Mouse (Mus musculus) lung, embryonic 14.5 days (tissue): Measurements from ENCODE around the gene Cutc. TPM values are rescaled to one million over a fixed set of nuclear protein-coding genes. Genes with fewer than 3 reads are reported as not detected.

ENCODE experiments used
- ATAC-seq: fragments of 200-750 bp; cut with Nextera tagmentation; 2 replicates; pipeline ENCODE4 v1.8.0; 2017; ENCODE audit warnings: mild to moderate bottlenecking, moderate TSS enrichment, moderate library complexity; ENCODE audit not compliant: insufficient read depth
- DNase-seq: peaks from one replicate; pipeline ENCODE4 v3.0.0-alpha.2; 2015
- H3K27ac ChIP-seq: fragments of 300-500 bp; sonication (generic); 2 replicates; pipeline ENCODE4 v1.5.1; 2014; ENCODE audit warnings: low read depth, mild to moderate bottlenecking, moderate library complexity
- H3K27me3 ChIP-seq: fragments of 300-500 bp; sonication (generic); 2 replicates; pipeline ENCODE4 v1.6.1; 2014; ENCODE audit warnings: low read length, control low read depth; ENCODE audit not compliant: insufficient read depth
- H3K36me3 ChIP-seq: fragments of 300-500 bp; sonication (generic); 2 replicates; pipeline ENCODE4 v1.6.1; 2014; ENCODE audit warnings: control low read depth; ENCODE audit not compliant: insufficient read depth
- H3K4me1 ChIP-seq: fragments of 300-500 bp; sonication (generic); 2 replicates; pipeline ENCODE4 v1.6.1; 2014; ENCODE audit warnings: antibody characterized with exemption, control low read depth; ENCODE audit not compliant: insufficient read depth
- H3K4me2 ChIP-seq: fragments of 300-500 bp; sonication (generic); 2 replicates; pipeline ENCODE4 v1.6.1; 2014; ENCODE audit warnings: mild to moderate bottlenecking
- H3K4me3 ChIP-seq: fragments of 300-500 bp; sonication (generic); 2 replicates; pipeline ENCODE4 v1.5.1; 2014; ENCODE audit warnings: low read depth, low read length
- H3K9ac ChIP-seq: fragments of 300-500 bp; sonication (generic); 2 replicates; pipeline ENCODE4 v1.6.1; 2014
- H3K9me3 ChIP-seq: fragments of 300-500 bp; sonication (generic); 2 replicates; pipeline ENCODE4 v1.6.1; 2016; ENCODE audit warnings: low read depth, low read length, control low read depth
- CTCF ChIP-seq: IDR thresholded peaks from 2 replicates; pipeline ENCODE4 v1.5.1; 2016; ENCODE audit warnings: antibody characterized with exemption, low read depth
- WGBS: fragments of 180-500 bp; shearing (Covaris S2); extraction: QIAGEN DNeasy Blood & Tissue Kit; methylation state at CpG from one replicate; pipeline ENCODE4 v1.1.7; 2014; 5-methylcytosine and 5-hydroxymethylcytosine counted together
- polyA plus RNA-seq: library from polyadenylated mRNA; unstranded; fragments of >200 nt; fragmentation: Nextera tagmentation; extraction: Ambion mirVana; gene quantifications from 2 replicates; pipeline ENCODE4 v1.2.1, GENCODE M21; 2014

The Cutc gene
- 11.6 and 12.7 TPM in 2 replicates for polyA plus RNA-seq

GRCm38 (mm10) chr19:43752489-43753225 lies at the start of gene Cutc, which contains the start of gene Cox15:
Cutc (plus strand) TSS chr19:43752996.
Cox15 (minus strand) TSS chr19:43753000.
- Histone ChIP-seq H3K27ac (peak within 1 kb of the TSS; percentile 96), H3K36me3 (peaks cover 22% of the 10 kb centered on the region), H3K4me1 (no peaks in the 10 kb centered on the region), H3K27me3 (no peaks in the 10 kb centered on the region), H3K9ac (peak within 1 kb of the TSS; percentile 77), H3K4me3 (peak within 1 kb of the TSS; percentile 64), H3K9me3 (no peaks in the 10 kb centered on the region), H3K4me2 (peak within 1 kb of the TSS; percentile 68)
- peak; percentile 52 for TF ChIP-seq CTCF
- peak; percentile 99 for DNase-seq
- under 1% methylated on average over 62 of the region's 62 CpGs for WGBS
- ATAC-seq, result peak; percentile 93

- Histone ChIP-seq H3K27ac (no peak overlapping the region), H3K27me3 (no peaks in the 10 kb centered on the region), H3K9me3 (no peaks in the 10 kb centered on the region), H3K9ac (no peak overlapping the region), H3K36me3 (peaks cover 47% of the 10 kb centered on the region), H3K4me3 (no peak overlapping the region), H3K4me2 (no peak overlapping the region), H3K4me1 (no peaks in the 10 kb centered on the region)
- 70% methylated on average over 11 of the region's 11 CpGs for WGBS
- ATAC-seq (no peak), DNase-seq (no peak)
- TF ChIP-seq CTCF, result no peak
Measured at GRCm38 (mm10) chr19:43704211-43704610, 48.6 kb upstream of the Cutc start.

DNA sequence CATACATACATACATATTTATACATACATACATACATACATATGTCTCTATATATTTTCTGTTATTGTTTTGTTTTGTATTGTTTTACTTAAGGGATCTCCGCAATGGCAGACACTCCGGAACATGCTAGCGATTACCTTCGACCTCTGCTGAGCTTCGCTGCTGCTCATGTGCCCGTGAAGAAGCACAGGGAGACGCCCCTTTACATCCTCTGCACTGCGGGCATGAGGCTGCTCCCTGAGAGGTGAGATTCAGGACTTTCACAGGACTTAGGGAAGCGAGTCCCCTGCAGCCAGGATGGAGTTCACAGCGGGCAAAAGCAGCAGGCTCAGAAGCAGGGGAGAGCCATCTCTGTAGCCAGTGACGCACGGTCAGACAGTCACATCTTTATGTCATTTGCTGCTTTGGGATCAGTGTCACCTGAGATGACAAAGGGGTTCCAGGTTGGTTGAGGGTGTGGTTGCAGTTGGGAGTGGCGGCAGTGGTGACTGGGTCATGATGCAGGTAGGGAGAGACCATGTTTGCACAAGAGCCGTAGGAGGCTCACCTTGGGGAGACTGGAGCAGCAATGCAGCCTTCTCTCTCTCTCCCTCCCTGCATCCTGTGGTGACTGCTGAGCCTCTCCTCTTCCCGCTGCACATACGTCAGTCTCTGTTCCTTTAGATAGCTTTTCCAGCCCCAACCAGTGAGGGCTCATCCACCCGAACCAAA lies 47.9 kb upstream of the Cutc start:
- Histone ChIP-seq H3K4me3 (no peak overlapping the region), H3K9me3 (no peaks in the 10 kb centered on the region), H3K36me3 (peaks cover 44% of the 10 kb centered on the region), H3K27ac (no peak overlapping the region), H3K27me3 (no peaks in the 10 kb centered on the region), H3K9ac (no peak overlapping the region), H3K4me2 (no peak overlapping the region), H3K4me1 (no peaks in the 10 kb centered on the region)
- no peak for ATAC-seq
- no peak for TF ChIP-seq CTCF
- no peak for DNase-seq
- WGBS, result 83% methylated on average over 17 of the region's 17 CpGs

GRCm38 (mm10) chr19:43708206-43708605 lies 44.6 kb upstream of the Cutc start:
- Histone ChIP-seq H3K9me3 (no peaks in the 10 kb centered on the region), H3K9ac (no peak overlapping the region), H3K4me2 (no peak overlapping the region), H3K4me1 (no peaks in the 10 kb centered on the region), H3K4me3 (no peak overlapping the region), H3K27ac (no peak overlapping the region), H3K27me3 (no peaks in the 10 kb centered on the region), H3K36me3 (peaks cover 50% of the 10 kb centered on the region)
- no peak for TF ChIP-seq CTCF
- ATAC-seq, result no peak
- 59% methylated on average over 7 of the region's 7 CpGs for WGBS
- no peak for DNase-seq

DNA sequence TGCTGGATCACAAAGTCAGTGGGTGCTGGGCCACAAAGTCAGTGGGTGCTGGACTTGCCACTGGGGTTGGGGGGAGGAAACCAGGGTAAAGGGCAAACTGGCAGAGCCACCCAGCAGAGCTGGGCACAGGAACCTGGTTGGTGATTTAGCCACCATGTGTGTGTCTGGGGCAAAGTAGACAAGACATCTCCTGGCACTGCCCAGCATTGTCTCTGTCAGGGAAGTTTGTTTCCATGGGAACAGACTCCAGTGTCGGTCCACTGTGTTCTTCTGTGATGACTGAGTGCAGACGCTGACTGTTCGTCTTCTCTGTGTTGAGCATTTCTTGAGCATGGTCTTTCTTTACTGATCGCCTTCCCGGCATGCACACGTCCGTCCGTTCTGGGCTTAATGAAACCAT lies 43.5 kb upstream of the Cutc start:
- DNase-seq (no peak), ATAC-seq (no peak)
- Histone ChIP-seq H3K9ac (no peak overlapping the region), H3K36me3 (peaks cover 47% of the 10 kb centered on the region), H3K4me3 (no peak overlapping the region), H3K27ac (no peak overlapping the region), H3K4me2 (no peak overlapping the region), H3K9me3 (no peaks in the 10 kb centered on the region), H3K4me1 (no peaks in the 10 kb centered on the region), H3K27me3 (no peaks in the 10 kb centered on the region)
- WGBS, result 85% methylated on average over 8 of the region's 8 CpGs
- no peak for TF ChIP-seq CTCF

DNA sequence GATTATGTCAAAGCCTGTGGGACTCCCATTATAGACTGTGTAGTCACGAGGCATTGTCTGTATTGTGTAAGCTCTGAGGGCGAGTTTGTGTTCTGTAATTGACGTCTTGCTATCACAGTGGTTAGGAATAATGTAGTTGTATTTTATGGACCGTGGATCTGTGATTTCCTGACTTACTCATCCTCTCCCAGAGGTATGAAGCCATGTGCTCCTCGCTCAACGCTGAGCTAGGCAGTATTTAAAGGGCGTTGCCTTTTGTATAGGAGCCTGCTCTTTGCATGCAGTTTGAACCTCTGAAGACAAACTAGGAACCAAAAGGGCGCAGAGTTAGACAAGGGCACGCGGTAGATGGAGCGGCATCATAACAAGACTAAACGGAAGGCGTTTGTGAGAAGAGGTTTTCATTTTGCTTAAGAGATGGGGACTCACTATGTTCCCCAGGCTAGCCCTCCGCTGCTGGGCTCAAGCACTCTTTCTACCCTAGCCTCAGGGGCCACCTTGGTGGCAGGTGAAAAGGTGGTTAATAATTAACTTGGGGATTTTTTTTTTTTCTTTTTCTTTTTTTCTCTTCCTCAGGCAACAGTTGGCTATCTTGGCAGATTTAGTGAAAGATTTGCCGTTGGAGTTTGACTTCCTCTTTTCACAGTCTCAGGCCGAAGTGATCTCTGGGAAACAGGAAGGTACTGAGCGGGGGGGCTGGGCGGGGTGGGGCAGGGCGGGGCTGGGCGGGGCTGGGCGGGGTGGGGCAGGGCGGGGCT lies 41.5 kb upstream of the Cutc start:
- H3K9ac ChIP-seq, result no peak overlapping the region
- H3K9me3 ChIP-seq, result no peaks in the 10 kb centered on the region
- ATAC-seq (no peak), DNase-seq (no peak)
- WGBS, result 58% methylated on average over 22 of the region's 22 CpGs
- no peaks in the 10 kb centered on the region for H3K4me1 ChIP-seq
- H3K4me2 ChIP-seq, result no peak overlapping the region
- H3K4me3 ChIP-seq, result no peak overlapping the region
- H3K27me3 ChIP-seq, result no peaks in the 10 kb centered on the region
- H3K27ac ChIP-seq, result no peak overlapping the region
- no peak for TF ChIP-seq CTCF
- peaks cover 28% of the 10 kb centered on the region; the same call in 1 of the 2 replicates for H3K36me3 ChIP-seq

- no peak overlapping the region for H3K4me2 ChIP-seq
- DNase-seq, result no peak
- H3K9me3 ChIP-seq, result no peaks in the 10 kb centered on the region
- H3K4me3 ChIP-seq, result no peak overlapping the region
- no peaks in the 10 kb centered on the region for H3K27me3 ChIP-seq
- H3K9ac ChIP-seq, result no peak overlapping the region
- H3K4me1 ChIP-seq, result no peaks in the 10 kb centered on the region
- peaks cover 28% of the 10 kb centered on the region; the same call in 1 of the 2 replicates for H3K36me3 ChIP-seq
- TF ChIP-seq CTCF, result no peak
- no peak overlapping the region for H3K27ac ChIP-seq
- ATAC-seq, result no peak
- WGBS, result 73% methylated on average over 5 of the region's 5 CpGs
Measured at GRCm38 (mm10) chr19:43711971-43712370, 40.8 kb upstream of the Cutc start.
